Mouse (Mus musculus): ENCODE measurements at regions not wholly inside any gene's neighbourhood (a gene's known extent, or its start where the extent isn't known, plus 50 kb on each side); places are given as distances from the start of the nearest gene placed in this dataset.
A peak's percentile ranks its signal among the peaks of the same experiment; 100 is the strongest.

DNA sequence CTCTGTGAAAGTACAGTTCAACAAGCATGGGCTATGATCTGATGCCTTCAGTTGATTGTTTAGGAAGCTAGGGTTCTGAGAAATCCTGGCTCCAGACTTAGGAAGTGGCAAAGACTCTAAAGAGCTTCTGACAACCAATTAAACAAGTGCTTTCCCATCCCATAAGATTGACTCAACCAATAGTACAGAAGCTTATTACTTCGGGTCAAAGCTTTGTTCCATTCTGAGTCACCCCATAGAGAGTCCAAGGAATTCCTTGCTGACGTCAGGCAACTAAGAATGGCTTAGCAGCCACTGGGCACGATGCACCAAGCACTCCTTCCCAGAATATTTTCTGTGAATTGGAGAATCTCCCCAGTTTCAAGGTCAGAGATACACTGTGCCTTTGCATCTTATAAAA, 59.0 kb upstream of the Ntm start:
- H3K36me3 ChIP-seq: no peaks in the 10 kb centered on the region
- 81% methylated on average over 3 of the region's 3 CpGs for WGBS
- no peak overlapping the region for H3K27ac ChIP-seq
- no peak overlapping the region for H3K4me3 ChIP-seq
- no peaks in the 10 kb centered on the region for H3K4me1 ChIP-seq
- no peak overlapping the region for H3K4me2 ChIP-seq (replicated peaks)
- no peaks in the 10 kb centered on the region for H3K9me3 ChIP-seq
- no peak overlapping the region for H3K9ac ChIP-seq
- H3K27me3 ChIP-seq (replicated peaks): no peaks in the 10 kb centered on the region
- no peak for ATAC-seq (ENCODE audit: low FRiP score, low read depth)

DNA sequence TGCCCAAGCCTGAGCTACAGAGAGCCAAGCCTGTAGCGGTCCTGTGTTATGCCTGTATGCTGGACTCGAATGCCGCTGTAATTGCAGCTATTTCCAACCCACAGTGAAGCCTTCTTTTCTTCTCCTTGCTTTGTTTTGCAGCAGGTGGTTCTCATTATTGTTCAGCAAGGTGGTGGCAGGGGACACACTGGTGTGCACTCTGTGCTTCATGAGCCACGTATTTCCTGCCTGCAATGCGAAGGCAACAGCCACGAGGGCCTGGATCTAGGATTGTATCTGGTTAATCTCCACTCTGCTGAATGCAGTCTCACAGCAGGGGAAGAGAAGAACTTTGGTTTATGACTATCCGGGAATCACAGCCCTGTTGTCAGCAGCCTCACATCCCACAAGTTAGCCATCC, 62.3 kb upstream of the Ntm start:
- 24% methylated on average over 7 of the region's 7 CpGs for WGBS

DNA sequence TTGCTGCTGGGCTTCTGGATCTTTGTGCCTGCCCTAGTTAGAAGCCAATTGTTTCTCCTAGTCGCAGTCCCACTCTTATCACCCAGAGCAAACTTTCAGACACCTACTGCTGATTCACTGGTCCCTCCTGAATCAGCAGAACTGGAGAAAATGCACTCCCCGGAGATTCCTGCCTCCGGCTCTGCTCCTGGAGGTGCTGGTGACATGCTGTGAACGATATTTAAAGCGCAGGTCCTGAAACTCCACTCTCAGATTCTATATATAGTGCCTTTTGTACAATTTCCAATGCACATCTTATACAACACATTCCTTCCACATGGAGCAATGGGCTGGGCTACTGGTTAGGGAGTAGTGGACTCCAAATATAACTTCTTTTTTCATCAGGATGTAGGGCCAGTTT, 64.0 kb upstream of the Ntm start:
- WGBS: 80% methylated on average over 5 of the region's 5 CpGs
- no peak overlapping the region for H3K4me2 ChIP-seq (replicated peaks)
- ATAC-seq (ENCODE audit: low FRiP score, low read depth): no peak

More for the DNA sequence above, 62.3 kb upstream of the Ntm start:
- ATAC-seq (ENCODE audit: low FRiP score, low read depth): no peak
- Histone ChIP-seq H3K4me2 (replicated peaks) (no peak overlapping the region), H3K27me3 (replicated peaks) (no peaks in the 10 kb centered on the region), H3K4me1 (no peaks in the 10 kb centered on the region), H3K9me3 (no peaks in the 10 kb centered on the region), H3K27ac (no peak overlapping the region), H3K36me3 (no peaks in the 10 kb centered on the region), H3K4me3 (no peak overlapping the region), H3K9ac (no peak overlapping the region)

DNA sequence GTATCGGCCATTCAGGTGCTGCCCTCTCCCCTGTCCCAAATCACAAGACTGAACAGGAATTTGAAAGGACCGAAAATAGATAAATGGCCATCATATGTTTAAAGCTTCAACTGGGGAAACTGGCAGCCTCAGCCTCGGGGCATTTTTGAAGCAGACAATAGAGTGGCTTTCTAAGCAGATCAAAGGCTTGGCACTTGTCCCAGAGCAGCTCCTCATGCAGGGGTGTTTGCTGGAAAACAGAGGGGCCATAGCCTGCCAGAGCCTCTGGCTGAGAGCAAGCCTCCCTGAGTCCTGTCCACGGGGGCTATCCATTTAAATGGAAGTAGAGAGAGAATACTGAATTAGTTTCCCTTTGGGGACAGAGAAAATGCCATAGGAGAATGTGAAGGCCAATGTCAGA, 77.5 kb upstream of the Ntm start:
- peak; percentile 66; the same call in 1 of the 2 replicates for ATAC-seq (ENCODE audit: low FRiP score, low read depth)
- Histone ChIP-seq H3K27ac (no peak overlapping the region), H3K9me3 (no peaks in the 10 kb centered on the region), H3K4me2 (replicated peaks) (no peak overlapping the region; the same call in 1 of the 2 replicates), H3K36me3 (no peaks in the 10 kb centered on the region), H3K4me3 (no peak overlapping the region), H3K9ac (no peak overlapping the region), H3K27me3 (replicated peaks) (no peaks in the 10 kb centered on the region), H3K4me1 (peaks cover 9% of the 10 kb centered on the region)
- 12% methylated on average over 4 of the region's 4 CpGs for WGBS

More for the DNA sequence above, 64.0 kb upstream of the Ntm start:
- no peaks in the 10 kb centered on the region for H3K36me3 ChIP-seq
- no peak overlapping the region for H3K4me3 ChIP-seq
- no peaks in the 10 kb centered on the region for H3K4me1 ChIP-seq
- H3K9me3 ChIP-seq: no peaks in the 10 kb centered on the region
- no peaks in the 10 kb centered on the region for H3K27me3 ChIP-seq (replicated peaks)
- H3K9ac ChIP-seq: no peak overlapping the region
- H3K27ac ChIP-seq: no peak overlapping the region

DNA sequence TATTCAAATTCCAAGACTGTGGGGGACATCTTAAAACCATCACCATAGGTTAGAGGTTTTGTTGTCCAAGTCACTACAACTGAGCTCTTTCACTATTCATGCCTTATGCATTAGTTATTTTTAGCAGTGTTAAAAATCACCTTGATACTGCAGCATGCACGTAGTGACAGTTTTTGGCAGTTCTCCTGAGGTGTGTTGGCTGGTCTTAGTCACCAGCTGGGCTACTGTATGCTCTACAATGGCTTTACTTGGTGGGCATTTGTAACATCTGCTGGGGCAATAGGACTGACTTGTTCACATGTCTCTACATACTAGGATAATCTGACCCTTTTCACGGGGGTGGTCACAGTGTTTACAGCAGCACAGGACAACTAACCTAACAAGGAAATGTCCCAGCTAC, 101.6 kb upstream of the Ntm start:
- Histone ChIP-seq H3K4me3 (no peak overlapping the region), H3K9ac (no peak overlapping the region), H3K9me3 (no peaks in the 10 kb centered on the region), H3K27me3 (replicated peaks) (no peaks in the 10 kb centered on the region), H3K4me1 (no peaks in the 10 kb centered on the region), H3K36me3 (no peaks in the 10 kb centered on the region), H3K27ac (no peak overlapping the region), H3K4me2 (replicated peaks) (no peak overlapping the region)
- 80% methylated on average over 2 of the region's 2 CpGs for WGBS
- no peak for ATAC-seq (ENCODE audit: low FRiP score, low read depth)

DNA sequence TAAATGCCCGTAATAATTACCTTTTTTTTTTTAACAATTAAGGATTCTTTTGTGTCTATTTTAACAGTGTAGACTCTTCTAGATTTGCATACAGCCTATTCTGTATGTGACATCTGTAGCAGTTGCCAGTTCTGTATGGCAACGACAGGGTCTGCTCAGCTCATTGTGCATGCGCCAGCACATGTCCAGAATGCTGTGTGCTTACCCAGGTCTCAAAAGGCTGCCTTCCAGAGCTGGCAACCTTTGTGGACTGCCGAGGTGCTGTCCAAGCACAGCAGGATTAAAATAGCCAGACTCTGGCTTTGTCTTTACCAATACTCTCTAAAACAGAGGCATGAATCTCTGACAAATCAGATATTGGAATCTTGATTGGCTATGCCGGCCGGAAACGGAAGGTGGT, 105.0 kb upstream of the Ntm start:
- WGBS: 70% methylated on average over 7 of the region's 7 CpGs
- no peak overlapping the region for H3K27ac ChIP-seq
- no peak for ATAC-seq (ENCODE audit: low FRiP score, low read depth)

DNA sequence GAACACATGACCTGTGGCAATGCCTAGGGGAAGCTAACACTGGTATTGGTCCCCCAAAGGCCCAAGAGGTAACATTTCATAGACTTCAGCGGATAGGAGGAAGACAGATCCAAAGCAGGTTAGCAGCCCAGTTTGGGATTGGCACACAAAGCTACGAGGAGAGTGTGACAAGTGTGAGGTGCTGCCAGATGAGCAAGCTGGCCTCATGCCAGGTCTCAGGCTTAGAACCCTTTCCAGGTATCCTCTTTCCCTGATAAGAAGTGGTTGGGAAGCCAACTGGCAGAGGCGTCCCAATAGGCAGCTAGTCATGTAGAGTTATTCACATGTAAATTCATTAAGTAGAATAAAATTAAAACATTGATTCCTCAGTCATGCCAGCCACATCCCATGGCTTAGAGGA, 112.3 kb upstream of the Ntm start:
- Histone ChIP-seq H3K9me3 (no peaks in the 10 kb centered on the region), H3K27me3 (replicated peaks) (no peaks in the 10 kb centered on the region), H3K27ac (no peak overlapping the region), H3K4me3 (no peak overlapping the region), H3K36me3 (no peaks in the 10 kb centered on the region), H3K9ac (no peak overlapping the region), H3K4me2 (replicated peaks) (no peak overlapping the region), H3K4me1 (no peaks in the 10 kb centered on the region)
- WGBS: 91% methylated on average over 3 of the region's 3 CpGs
- ATAC-seq (ENCODE audit: low FRiP score, low read depth): no peak

More for the DNA sequence above, 105.0 kb upstream of the Ntm start:
- Histone ChIP-seq H3K4me2 (replicated peaks) (no peak overlapping the region), H3K4me1 (no peaks in the 10 kb centered on the region), H3K9me3 (no peaks in the 10 kb centered on the region), H3K9ac (no peak overlapping the region), H3K27me3 (replicated peaks) (no peaks in the 10 kb centered on the region), H3K36me3 (no peaks in the 10 kb centered on the region), H3K4me3 (no peak overlapping the region)

DNA sequence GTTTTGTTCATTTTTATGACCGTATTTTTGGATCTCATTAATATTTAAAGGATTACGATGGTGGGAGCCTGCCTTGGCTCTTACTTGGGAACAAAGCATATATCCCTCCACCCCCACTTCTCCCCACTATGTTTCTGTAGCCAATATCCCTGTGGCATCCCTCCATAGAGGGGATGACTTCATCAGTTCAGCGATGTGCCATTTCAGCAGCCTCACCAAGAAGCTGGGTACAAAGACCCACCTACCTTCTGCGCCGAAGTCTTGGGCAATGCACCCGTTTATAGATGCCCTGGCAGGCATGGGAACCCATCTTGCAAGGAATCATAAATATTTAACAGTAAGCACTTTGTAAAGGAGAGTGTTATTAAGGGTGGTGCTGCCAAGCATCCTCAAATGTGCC, 113.1 kb upstream of the Ntm start:
- H3K4me2 ChIP-seq (replicated peaks): no peak overlapping the region
- no peaks in the 10 kb centered on the region for H3K27me3 ChIP-seq (replicated peaks)
- H3K4me3 ChIP-seq: no peak overlapping the region
- no peak overlapping the region for H3K9ac ChIP-seq
- no peaks in the 10 kb centered on the region for H3K9me3 ChIP-seq
- 86% methylated on average over 6 of the region's 6 CpGs for WGBS
- H3K27ac ChIP-seq: no peak overlapping the region
- H3K4me1 ChIP-seq: no peaks in the 10 kb centered on the region
- H3K36me3 ChIP-seq: no peaks in the 10 kb centered on the region
- ATAC-seq (ENCODE audit: low FRiP score, low read depth): no peak

DNA sequence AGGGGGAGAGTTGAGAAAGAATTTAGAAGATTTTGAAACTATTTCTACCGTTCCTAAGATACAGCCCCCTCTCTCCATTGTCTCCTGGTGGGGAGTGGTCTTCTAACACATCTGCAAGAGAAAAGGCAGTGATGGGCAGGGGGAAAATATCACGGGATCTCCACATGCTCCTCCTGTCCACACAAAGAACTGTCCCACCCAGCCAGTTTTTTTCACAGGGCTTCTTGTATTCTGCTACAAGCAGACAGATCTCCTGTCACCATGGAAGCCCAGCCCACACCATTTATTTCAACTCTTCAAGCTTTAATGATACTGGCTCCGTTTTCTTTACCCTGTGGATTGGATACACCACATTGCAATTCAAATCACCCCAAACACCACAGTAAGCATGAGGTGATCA, 113.5 kb upstream of the Ntm start:
- Histone ChIP-seq H3K4me3 (no peak overlapping the region), H3K27me3 (replicated peaks) (no peaks in the 10 kb centered on the region), H3K9ac (no peak overlapping the region), H3K9me3 (no peaks in the 10 kb centered on the region), H3K27ac (no peak overlapping the region), H3K4me1 (no peaks in the 10 kb centered on the region), H3K4me2 (replicated peaks) (no peak overlapping the region), H3K36me3 (no peaks in the 10 kb centered on the region)
- WGBS: 26% methylated on average over 3 of the region's 3 CpGs
- ATAC-seq (ENCODE audit: low FRiP score, low read depth): no peak

DNA sequence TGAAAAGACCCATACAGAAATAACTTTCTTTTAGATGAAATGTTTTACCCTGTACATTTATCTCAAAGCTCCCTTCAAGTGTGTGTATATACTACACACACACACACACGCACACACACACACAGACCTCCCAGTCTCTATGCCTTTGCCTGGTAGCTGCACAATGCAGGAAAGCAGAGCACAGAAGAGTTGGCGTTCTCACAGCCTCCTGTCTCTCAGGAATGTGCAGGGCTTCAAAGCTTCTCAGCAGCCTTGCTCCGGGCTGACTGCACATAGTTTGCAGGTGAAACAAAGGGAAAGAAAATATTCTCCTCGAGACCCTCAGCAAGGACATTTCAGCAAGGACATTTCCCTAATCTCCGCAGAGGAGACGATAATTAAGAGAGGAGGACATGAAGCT, 139.0 kb upstream of the Ntm start:
- Histone ChIP-seq H3K9ac (no peak overlapping the region), H3K36me3 (no peaks in the 10 kb centered on the region), H3K9me3 (no peaks in the 10 kb centered on the region), H3K27ac (no peak overlapping the region), H3K4me3 (no peak overlapping the region), H3K27me3 (replicated peaks) (no peaks in the 10 kb centered on the region), H3K4me2 (replicated peaks) (no peak overlapping the region), H3K4me1 (no peaks in the 10 kb centered on the region)
- WGBS: 75% methylated on average over 6 of the region's 6 CpGs
- ATAC-seq (ENCODE audit: low FRiP score, low read depth): no peak

DNA sequence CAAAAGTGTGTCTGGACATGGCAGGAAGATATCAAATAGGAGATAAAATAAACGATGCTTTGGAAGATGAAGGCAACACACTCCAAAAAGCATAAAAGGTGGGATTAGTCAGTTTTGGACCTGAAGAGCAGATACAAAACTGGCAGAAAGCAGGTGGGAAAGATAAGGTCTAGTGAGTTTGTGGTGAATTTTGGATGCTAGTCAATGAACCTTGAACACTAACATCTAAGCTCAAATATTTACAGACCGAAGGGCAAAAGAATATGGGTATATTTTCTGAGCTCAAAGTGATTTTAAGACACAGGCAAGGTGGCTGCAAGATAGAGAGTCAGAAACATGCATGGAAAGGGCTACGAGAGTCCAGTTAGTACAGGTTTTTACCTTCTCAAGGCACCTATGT, 159.4 kb upstream of the Ntm start:
- H3K27me3 ChIP-seq (replicated peaks): no peaks in the 10 kb centered on the region
- ATAC-seq (ENCODE audit: low FRiP score, low read depth): no peak
- 89% methylated on average over 3 of the region's 3 CpGs for WGBS

DNA sequence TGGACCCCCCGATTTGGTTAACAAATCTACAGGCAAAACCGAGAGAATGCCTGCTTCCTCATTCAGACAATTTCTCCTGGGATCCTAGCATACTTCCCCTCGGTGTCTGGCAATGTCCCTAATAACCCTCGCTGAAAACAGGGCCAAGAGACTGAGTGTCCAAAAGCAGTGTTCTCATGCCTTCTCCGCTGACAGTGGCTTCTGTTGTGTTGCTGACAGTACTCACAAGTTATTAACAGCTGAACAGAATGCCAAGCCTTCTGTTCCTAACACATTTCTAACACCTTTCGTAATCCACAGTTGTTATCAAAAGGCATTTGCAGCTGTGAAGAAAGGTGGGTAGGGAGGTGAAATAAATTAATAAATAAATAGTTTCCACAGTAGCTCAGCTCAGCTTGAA, 166.2 kb upstream of the Ntm start:
- no peak overlapping the region for H3K27ac ChIP-seq
- no peaks in the 10 kb centered on the region for H3K9me3 ChIP-seq
- no peaks in the 10 kb centered on the region for H3K27me3 ChIP-seq (replicated peaks)
- H3K4me2 ChIP-seq (replicated peaks): no peak overlapping the region
- H3K4me1 ChIP-seq: no peaks in the 10 kb centered on the region
- H3K9ac ChIP-seq: no peak overlapping the region
- ATAC-seq (ENCODE audit: low FRiP score, low read depth): no peak
- H3K4me3 ChIP-seq: no peak overlapping the region
- WGBS: 77% methylated on average over 6 of the region's 6 CpGs
- H3K36me3 ChIP-seq: no peaks in the 10 kb centered on the region

More for the DNA sequence above, 159.4 kb upstream of the Ntm start:
- H3K27ac ChIP-seq: no peak overlapping the region
- H3K36me3 ChIP-seq: no peaks in the 10 kb centered on the region
- H3K4me3 ChIP-seq: no peak overlapping the region
- no peaks in the 10 kb centered on the region for H3K4me1 ChIP-seq
- H3K4me2 ChIP-seq (replicated peaks): no peak overlapping the region
- no peaks in the 10 kb centered on the region for H3K9me3 ChIP-seq
- no peak overlapping the region for H3K9ac ChIP-seq

DNA sequence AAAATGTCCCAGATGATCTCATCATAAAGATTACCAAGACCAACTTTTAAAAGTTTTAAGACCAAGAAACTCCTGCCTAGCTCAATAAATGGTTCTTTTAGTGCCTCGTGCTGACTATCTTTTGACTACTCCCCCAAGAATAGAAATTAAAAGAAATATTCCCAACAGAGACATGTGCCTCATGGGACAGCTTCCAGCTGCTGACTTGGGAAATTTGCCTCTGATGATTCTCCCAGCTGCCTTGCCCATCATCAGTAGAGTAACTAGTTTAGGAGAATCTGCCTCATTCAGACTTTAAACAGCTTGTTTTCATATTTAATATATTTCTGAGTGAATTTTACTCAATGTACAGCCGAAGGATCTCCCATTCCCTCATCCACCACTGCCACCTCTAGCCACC, 168.7 kb upstream of the Ntm start:
- Histone ChIP-seq H3K4me3 (no peak overlapping the region), H3K36me3 (no peaks in the 10 kb centered on the region), H3K4me2 (replicated peaks) (no peak overlapping the region), H3K27me3 (replicated peaks) (no peaks in the 10 kb centered on the region), H3K9ac (no peak overlapping the region), H3K9me3 (no peaks in the 10 kb centered on the region), H3K4me1 (no peaks in the 10 kb centered on the region), H3K27ac (no peak overlapping the region)
- WGBS: 89% methylated on average over 2 of the region's 2 CpGs
- no peak for ATAC-seq (ENCODE audit: low FRiP score, low read depth)
